Mouse (Mus musculus) bone marrow, adult 2 months (tissue): ENCODE measurements around the gene Abhd5.

Source experiments
- CTCF ChIP-seq: fragments of 200-500 bp; IDR thresholded peaks from 2 replicates; pipeline ENCODE4 v1.5.1; 2011; ENCODE audit warnings: low read length, control low read depth; ENCODE audit not compliant: control insufficient read depth, insufficient read depth
- POLR2A ChIP-seq: fragments of 200-500 bp; IDR thresholded peaks from 2 replicates; pipeline ENCODE4 v1.6.1; 2011; ENCODE audit warnings: low read depth, mild to moderate bottlenecking, control low read depth, low read length, borderline replicate concordance; ENCODE audit not compliant: control insufficient read depth

DNA sequence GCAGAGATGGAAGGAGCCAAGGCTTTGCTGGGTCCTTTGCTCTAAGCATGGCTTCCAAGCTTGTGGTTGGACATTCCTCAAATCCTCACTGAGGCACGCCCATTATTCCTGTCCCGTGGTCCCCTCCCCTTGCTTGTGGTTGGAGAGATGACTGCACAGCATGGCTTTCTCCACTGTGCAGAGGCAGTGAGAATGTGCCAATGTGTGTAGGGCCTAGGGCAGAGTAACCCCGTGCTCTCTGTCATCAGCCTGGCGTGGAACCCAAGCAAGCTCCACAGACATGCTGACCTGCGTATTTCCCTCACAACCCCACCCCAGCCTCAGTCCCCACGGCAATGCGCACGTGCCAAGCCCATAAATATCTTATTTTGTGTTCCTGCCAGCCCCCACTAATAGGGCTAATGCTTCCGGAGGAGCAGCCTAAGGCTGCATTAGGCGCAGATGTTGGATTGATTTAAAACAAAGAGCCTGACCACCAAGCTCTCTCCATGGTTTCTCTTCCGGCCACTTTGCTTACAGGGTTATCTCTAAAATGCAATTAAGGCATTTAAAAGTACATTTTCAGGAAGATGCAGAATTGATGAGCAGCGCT, 77.7 kb downstream of the Abhd5 start:
- TF ChIP-seq CTCF (no peak), POLR2A (no peak)
